14 mouse cellular contexts compared by ENCODE assay signal in the genomic region with DNA sequence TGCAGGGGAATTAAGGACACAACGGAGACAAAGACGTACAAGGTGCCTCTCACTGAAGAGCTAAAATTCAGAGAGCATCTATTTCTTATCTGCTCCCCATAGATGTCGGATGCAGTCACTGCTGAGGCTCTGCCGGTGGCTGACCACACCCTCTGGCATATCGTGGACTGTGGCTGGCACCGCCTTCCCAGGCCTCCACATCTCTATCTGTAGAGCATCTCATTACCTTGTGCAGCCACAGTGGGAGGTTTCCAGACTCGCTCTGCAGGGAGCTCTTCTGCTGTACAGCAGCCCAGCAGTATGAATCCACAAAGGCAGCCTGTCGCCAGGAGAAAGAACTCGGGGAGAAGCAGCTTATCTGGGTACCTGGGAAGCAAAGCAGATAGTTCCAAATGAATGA.
"Had no signal": no experiment of that assay in that cellular context is flagged by ENCODE, and none has a peak within 500 bp of the region (broad histone marks: within the 10 kb centered on the region; RNA-seq: fewer than 3 reads in every experiment).

No protein-coding gene starts in this region.

- H3K4me1 ChIP-seq: kidney, embryonic 15.5 days; limb, embryonic 13.5 days; midbrain, embryonic 12.5 days had no signal

- H3K4me2 ChIP-seq: kidney, embryonic 15.5 days; limb, embryonic 13.5 days; lung, embryonic 14.5 days; midbrain, embryonic 12.5 days had no signal

- H3K27ac ChIP-seq: kidney, embryonic 15.5 days; limb, embryonic 13.5 days; liver, embryonic 14.5 days; midbrain, embryonic 12.5 days; stomach, postnatal 0 days had no signal

- H3K4me3 ChIP-seq: kidney, embryonic 15.5 days; limb, embryonic 13.5 days; megakaryocyte, embryonic 14.5 days; midbrain, embryonic 12.5 days had no signal

- ATAC-seq: midbrain, embryonic 16.5 days had no signal

- DNase-seq: kidney, postnatal 14 days; left cerebral cortex, postnatal 4 days; lung, embryonic 14.5 days; lung, postnatal 10 days; lung, postnatal 4 days; right cerebral cortex, postnatal 14 days; thymus, postnatal 4 days had no signal

- H3K9ac ChIP-seq: kidney, embryonic 15.5 days; limb, embryonic 13.5 days; liver, embryonic 14.5 days; lung, embryonic 14.5 days; midbrain, embryonic 12.5 days had no signal

- H3K27me3 ChIP-seq: kidney, embryonic 15.5 days; limb, embryonic 13.5 days; megakaryocyte, embryonic 14.5 days; midbrain, embryonic 12.5 days had no signal

- H3K9me3 ChIP-seq: kidney, embryonic 15.5 days; limb, embryonic 13.5 days; midbrain, embryonic 12.5 days had no signal
